Mouse (Mus musculus) embryonic facial prominence, embryonic 11.5 days (tissue): ENCODE measurements around the gene Ptprr. TPM values are rescaled to one million over a fixed set of nuclear protein-coding genes. Genes with fewer than 3 reads are reported as not detected.

Source experiments
- ATAC-seq: fragments of 200-750 bp; cut with Nextera tagmentation; replicated peaks from 2 replicates; pipeline ENCODE4 v1.8.0; 2017; ENCODE audit warnings: low read depth; ENCODE audit not compliant: insufficient number of reproducible peaks, low FRiP score, low TSS enrichment
- DNase-seq: peaks from one replicate; pipeline ENCODE4 v3.0.0-alpha.2; 2015; ENCODE audit warnings: low spot score
- H3K27ac ChIP-seq: fragments of 300-500 bp; sonication (generic); replicated peaks from 2 replicates; pipeline ENCODE4 v1.5.1; 2014; ENCODE audit warnings: mild to moderate bottlenecking, low read depth, low read length, control low read depth
- H3K27me3 ChIP-seq: fragments of 300-500 bp; sonication (generic); 2 replicates; pipeline ENCODE4 v1.6.1; 2014; ENCODE audit warnings: mild to moderate bottlenecking, low read length, moderate library complexity, mixed read lengths; ENCODE audit not compliant: control insufficient read depth, insufficient read depth
- H3K36me3 ChIP-seq: fragments of 300-500 bp; sonication (generic); replicated peaks from 2 replicates; pipeline ENCODE4 v1.6.1; 2014; ENCODE audit warnings: low read depth, mild to moderate bottlenecking, low read length, moderate library complexity, mixed read lengths; ENCODE audit not compliant: control insufficient read depth, insufficient read depth
- H3K4me1 ChIP-seq: fragments of 300-500 bp; sonication (generic); 2 replicates; pipeline ENCODE4 v1.6.1; 2014; ENCODE audit warnings: low read length, mixed read lengths; ENCODE audit not compliant: control insufficient read depth, insufficient read depth
- H3K4me2 ChIP-seq: fragments of 300-500 bp; sonication (generic); 2 replicates; pipeline ENCODE4 v1.6.1; 2014; ENCODE audit warnings: low read depth, mild to moderate bottlenecking, control low read depth, low read length, moderate library complexity
- H3K4me3 ChIP-seq: fragments of 300-500 bp; sonication (generic); 2 replicates; pipeline ENCODE4 v1.5.1; 2014; ENCODE audit warnings: low read depth, low read length, control low read depth
- H3K9ac ChIP-seq: fragments of 300-500 bp; sonication (generic); replicated peaks from 2 replicates; pipeline ENCODE4 v1.6.1; 2014; ENCODE audit warnings: mild to moderate bottlenecking, control low read depth, low read length
- H3K9me3 ChIP-seq: fragments of 300-500 bp; sonication (generic); replicated peaks from 2 replicates; pipeline ENCODE4 v1.6.1; 2016; ENCODE audit warnings: mild to moderate bottlenecking, low read length, inconsistent platforms, mixed read lengths; ENCODE audit not compliant: control insufficient read depth
- WGBS: fragments of 180-500 bp; shearing (Covaris S2); extraction: QIAGEN DNeasy Blood & Tissue Kit; methylation state at CpG from one replicate; pipeline ENCODE4 v1.1.7; 2014; 5-methylcytosine and 5-hydroxymethylcytosine counted together
- polyA plus RNA-seq: library from polyadenylated mRNA; unstranded; fragments of >200 nt; fragmentation: Nextera tagmentation; extraction: Ambion mirVana; gene quantifications from 2 replicates; pipeline ENCODE4 v1.2.1, GENCODE M21; 2014

Ptprr gene
- polyA plus RNA-seq, 1 experiment from 2014 or later, result 2.1 TPM

DNA sequence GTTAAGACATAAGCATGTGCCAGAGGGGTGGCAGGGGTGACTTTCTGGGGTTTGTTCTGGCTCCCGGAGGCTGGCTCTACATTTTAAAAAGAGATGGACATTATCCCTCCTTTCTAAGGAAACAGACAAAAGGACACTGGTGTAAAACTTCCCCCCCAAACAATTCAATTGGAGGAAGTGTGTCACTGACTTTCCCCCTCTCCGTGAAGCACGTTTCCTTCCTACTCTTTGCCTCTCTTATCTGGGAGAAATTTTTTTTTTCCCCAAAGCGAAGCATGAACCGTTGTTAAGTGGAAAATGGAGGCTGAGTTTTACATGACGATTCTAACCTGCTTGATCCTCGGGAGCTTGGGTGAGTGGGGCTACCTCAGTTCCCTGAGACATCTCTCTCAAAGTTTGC, 257.3 kb downstream of the Ptprr start, which contains the start of gene Ptprb:
Ptprb (plus strand) TSS at position 244 of the 400 bp plus-strand sequence.
- Histone ChIP-seq H3K9ac (no peak within 1 kb of the TSS), H3K4me2 (no peak within 1 kb of the TSS), H3K4me3 (no peak within 1 kb of the TSS), H3K36me3 (no peaks in the 10 kb centered on the region), H3K27me3 (no peaks in the 10 kb centered on the region), H3K9me3 (no peaks in the 10 kb centered on the region), H3K27ac (no peak within 1 kb of the TSS), H3K4me1 (no peaks in the 10 kb centered on the region)
- ATAC-seq (no peak), DNase-seq (no peak)
- WGBS, result 76% methylated on average over 7 of the region's 7 CpGs

- Histone ChIP-seq H3K4me3 (no peak overlapping the region), H3K4me2 (no peak overlapping the region), H3K36me3 (no peaks in the 10 kb centered on the region), H3K4me1 (no peaks in the 10 kb centered on the region), H3K27ac (no peak overlapping the region), H3K9ac (no peak overlapping the region), H3K9me3 (no peaks in the 10 kb centered on the region), H3K27me3 (no peaks in the 10 kb centered on the region)
- DNase-seq, result no peak
- peak; percentile 72 for ATAC-seq
- WGBS, result 85% methylated on average over 7 of the region's 7 CpGs
Measured at GRCm38 (mm10) chr10:116286697-116287344, 268.8 kb downstream of the Ptprr start.

- Histone ChIP-seq H3K36me3 (no peaks in the 10 kb centered on the region), H3K27me3 (no peaks in the 10 kb centered on the region), H3K4me2 (no peak overlapping the region), H3K27ac (no peak overlapping the region), H3K4me3 (no peak overlapping the region), H3K9me3 (no peaks in the 10 kb centered on the region), H3K9ac (no peak overlapping the region), H3K4me1 (no peaks in the 10 kb centered on the region)
- ATAC-seq (no peak), DNase-seq (no peak)
- WGBS, result 60% methylated on average over 9 of the region's 9 CpGs
Measured at GRCm38 (mm10) chr10:116288130-116288529, 270.1 kb downstream of the Ptprr start.

- ATAC-seq (no peak), DNase-seq (no peak)
- WGBS, result 82% methylated on average over 4 of the region's 4 CpGs
Measured at GRCm38 (mm10) chr10:116290483-116290882, 272.5 kb downstream of the Ptprr start.

DNA sequence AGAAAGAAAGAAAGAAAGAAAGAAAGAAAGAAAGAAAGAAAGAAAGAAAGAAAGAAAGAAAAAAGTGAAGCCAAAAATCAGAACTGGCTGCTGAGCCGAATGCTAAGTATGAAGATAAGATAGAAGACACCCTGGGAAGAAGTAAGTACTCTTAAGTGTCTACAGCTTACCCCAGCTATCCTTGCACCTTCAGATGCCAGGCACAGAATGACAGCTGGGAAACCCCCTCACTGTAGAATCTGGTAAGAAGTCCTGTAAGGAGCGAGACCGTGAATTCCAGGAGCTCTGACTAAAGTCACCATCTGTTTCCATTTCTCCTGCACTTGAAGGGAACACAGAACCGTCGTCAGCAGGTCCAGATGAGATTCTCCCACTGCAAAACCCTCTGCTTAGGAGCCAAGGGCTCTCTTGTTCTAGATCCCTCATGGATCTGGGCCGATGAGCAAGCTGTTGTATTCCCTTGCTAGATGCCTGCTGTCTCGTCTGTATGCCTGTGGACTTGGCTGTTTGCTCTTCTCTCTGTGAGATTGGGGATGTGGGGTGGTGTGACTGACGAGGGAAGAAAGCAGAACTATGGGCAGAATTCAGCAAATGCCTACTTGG, 273.2 kb downstream of the Ptprr start:
- Histone ChIP-seq H3K27me3 (no peaks in the 10 kb centered on the region), H3K4me3 (no peak overlapping the region), H3K9ac (no peak overlapping the region), H3K9me3 (no peaks in the 10 kb centered on the region), H3K4me2 (no peak overlapping the region), H3K36me3 (no peaks in the 10 kb centered on the region), H3K27ac (no peak overlapping the region), H3K4me1 (no peaks in the 10 kb centered on the region)
- ATAC-seq (no peak), DNase-seq (no peak)
- WGBS, result 56% methylated on average over 8 of the region's 8 CpGs

More at GRCm38 (mm10) chr10:116290483-116290882, 272.5 kb downstream of the Ptprr start:
- Histone ChIP-seq H3K27ac (no peak overlapping the region), H3K4me3 (no peak overlapping the region), H3K36me3 (no peaks in the 10 kb centered on the region), H3K4me1 (no peaks in the 10 kb centered on the region), H3K27me3 (no peaks in the 10 kb centered on the region), H3K9ac (no peak overlapping the region), H3K4me2 (no peak overlapping the region), H3K9me3 (no peaks in the 10 kb centered on the region)

DNA sequence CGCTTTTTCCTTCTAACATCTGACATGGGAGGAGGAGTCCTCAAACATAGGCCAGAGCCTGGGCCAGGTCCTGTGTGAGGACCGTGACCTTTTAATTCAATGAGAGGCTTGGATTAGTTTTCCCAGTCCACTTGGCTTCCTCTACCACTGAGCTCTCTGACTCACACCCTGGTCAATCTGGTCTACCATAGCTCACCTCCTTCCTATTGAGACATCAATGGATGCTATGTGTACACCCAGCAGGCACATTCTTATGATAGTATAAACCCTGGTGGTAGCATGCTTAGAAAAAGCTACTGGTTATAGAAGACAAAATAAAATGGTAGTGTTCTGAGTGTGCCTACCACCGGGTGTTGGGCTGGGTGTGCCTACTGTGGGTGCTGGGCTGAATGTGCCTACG, 278.4 kb downstream of the Ptprr start:
- 90% methylated on average over 4 of the region's 4 CpGs for WGBS
- Histone ChIP-seq H3K36me3 (no peaks in the 10 kb centered on the region), H3K4me3 (no peak overlapping the region), H3K9ac (no peak overlapping the region), H3K9me3 (no peaks in the 10 kb centered on the region), H3K4me2 (no peak overlapping the region), H3K27ac (no peak overlapping the region), H3K27me3 (peaks cover 7% of the 10 kb centered on the region), H3K4me1 (peaks cover under 1% of the 10 kb centered on the region; the same call in 1 of the 2 replicates)
- no peak for DNase-seq
- ATAC-seq, result no peak

DNA sequence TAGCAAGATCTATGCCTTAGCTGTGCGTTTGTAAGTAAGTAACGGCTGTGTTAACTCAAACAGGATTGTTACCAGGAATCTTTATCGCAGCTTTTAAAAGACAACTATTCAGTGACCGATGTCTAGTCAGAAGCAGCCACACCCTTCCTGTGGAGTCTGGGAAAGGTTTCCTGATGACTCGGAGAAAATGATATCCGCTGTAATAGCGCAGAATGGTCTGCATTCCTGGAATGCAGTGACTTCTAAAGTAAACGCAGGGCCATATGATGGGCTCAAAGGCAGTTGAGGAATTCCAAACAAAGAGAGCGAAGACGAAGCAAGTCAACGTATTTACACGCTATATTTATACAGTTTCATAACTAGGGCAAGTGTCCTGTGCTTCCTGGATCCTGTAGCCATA, 279.8 kb downstream of the Ptprr start:
- ATAC-seq (no peak), DNase-seq (peak; percentile 7)
- Histone ChIP-seq H3K9ac (no peak overlapping the region), H3K36me3 (no peaks in the 10 kb centered on the region), H3K4me2 (no peak overlapping the region), H3K4me3 (no peak overlapping the region), H3K27me3 (peaks cover 14% of the 10 kb centered on the region), H3K4me1 (peaks cover 5% of the 10 kb centered on the region; the same call in 1 of the 2 replicates), H3K27ac (no peak overlapping the region), H3K9me3 (no peaks in the 10 kb centered on the region)
- 65% methylated on average over 12 of the region's 12 CpGs for WGBS

DNA sequence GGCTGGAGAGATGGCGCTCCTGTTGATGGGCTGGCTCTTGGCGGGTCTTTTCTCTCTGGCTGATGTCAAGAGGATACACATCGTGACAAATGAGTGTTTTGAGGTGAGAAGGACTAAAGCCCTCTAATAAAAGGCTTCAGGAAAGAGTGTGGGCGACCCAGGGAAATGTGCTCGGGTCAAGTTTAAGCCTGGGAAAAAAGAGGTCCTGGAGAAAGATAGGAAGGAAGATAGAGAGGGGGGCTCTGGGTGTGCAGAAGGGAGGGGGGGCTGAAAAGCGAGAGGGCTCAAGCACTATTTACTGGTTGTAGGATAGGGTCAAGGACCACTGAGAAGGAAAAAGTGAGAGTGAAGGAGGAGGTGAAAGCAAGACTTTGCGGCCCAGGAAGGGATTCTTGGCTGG, 282.8 kb downstream of the Ptprr start:
- ATAC-seq (no peak), DNase-seq (no peak)
- Histone ChIP-seq H3K9ac (peak overlapping the region; percentile 59), H3K27me3 (peaks cover 14% of the 10 kb centered on the region), H3K27ac (no peak overlapping the region), H3K9me3 (no peaks in the 10 kb centered on the region), H3K4me2 (peak overlapping the region; percentile 94), H3K4me1 (peaks cover 5% of the 10 kb centered on the region; the same call in 1 of the 2 replicates), H3K4me3 (peak overlapping the region; percentile 48), H3K36me3 (no peaks in the 10 kb centered on the region)
- 10% methylated on average over 7 of the region's 7 CpGs for WGBS
